Mouse (Mus musculus) heart, postnatal 36 days (tissue): ENCODE measurements around the gene Tmem38b. TPM values are rescaled to one million over a fixed set of nuclear protein-coding genes. Genes with fewer than 3 reads are reported as not detected.
A peak's percentile ranks its signal among the peaks of the same experiment; 100 is the strongest.

ENCODE experiments used
- DNase-seq, 2 experiments: peaks; one replicate each; pipeline ENCODE4 v3.0.0; 2021 to 2022
- intact Hi-C: fragments of 180-260 bp; cut with DNase I; formaldehyde crosslinking; loops from one replicate; pipeline ENCODE4 v1.15.1; 2025
- total RNA-seq, 2 experiments: library from RNA; stranded (reverse); gene quantifications; 2 replicates each; pipeline ENCODE4 v1.2.3; 2021

The Tmem38b gene
- total RNA-seq, 2 experiments from 2014 or later = 18.5 to 24.0 TPM

DNA sequence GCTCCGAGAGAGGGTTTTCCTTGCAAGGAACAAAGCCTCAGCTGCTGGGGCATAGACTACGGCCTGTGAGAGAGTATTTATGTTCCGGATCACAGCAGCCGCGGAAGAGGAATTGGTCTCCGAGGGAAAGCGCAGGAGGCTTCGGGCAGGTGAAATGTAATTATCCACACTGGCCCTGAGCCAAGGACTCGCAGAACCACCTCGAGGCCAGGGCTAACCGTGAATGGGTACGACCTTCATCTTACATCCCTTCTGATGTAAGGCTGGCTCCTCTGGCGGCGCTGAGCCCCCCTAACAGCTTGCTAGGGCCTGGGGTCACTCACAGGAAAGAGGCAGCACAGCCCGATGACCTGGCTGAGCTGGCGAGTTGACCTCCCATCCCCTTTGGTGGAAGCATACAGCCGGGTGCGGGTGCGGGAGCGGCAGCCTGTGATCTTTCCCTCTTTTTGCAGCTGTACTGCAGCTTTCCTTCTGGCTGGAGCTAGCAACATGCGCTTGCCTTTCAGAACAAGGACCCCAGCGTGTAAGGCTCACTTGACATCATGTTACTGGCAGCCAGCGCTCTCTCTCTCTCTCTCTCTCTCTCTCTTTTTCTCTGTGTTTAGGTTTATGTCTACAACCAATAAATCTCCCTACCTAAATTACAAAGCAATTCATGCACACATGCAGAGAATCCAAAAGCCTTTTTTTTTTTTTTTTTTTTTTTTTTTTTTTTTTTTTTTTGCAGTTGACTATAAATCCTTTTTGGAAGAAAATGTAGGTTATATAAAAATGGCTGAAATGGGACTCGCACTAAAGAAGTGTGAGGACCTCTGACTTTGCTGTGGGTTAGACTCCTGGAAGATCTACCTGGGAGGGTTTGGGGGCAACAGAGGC, 52.9 kb downstream of the Tmem38b start:
- intact Hi-C loops = no loop called here
- no peak for DNase-seq

DNA sequence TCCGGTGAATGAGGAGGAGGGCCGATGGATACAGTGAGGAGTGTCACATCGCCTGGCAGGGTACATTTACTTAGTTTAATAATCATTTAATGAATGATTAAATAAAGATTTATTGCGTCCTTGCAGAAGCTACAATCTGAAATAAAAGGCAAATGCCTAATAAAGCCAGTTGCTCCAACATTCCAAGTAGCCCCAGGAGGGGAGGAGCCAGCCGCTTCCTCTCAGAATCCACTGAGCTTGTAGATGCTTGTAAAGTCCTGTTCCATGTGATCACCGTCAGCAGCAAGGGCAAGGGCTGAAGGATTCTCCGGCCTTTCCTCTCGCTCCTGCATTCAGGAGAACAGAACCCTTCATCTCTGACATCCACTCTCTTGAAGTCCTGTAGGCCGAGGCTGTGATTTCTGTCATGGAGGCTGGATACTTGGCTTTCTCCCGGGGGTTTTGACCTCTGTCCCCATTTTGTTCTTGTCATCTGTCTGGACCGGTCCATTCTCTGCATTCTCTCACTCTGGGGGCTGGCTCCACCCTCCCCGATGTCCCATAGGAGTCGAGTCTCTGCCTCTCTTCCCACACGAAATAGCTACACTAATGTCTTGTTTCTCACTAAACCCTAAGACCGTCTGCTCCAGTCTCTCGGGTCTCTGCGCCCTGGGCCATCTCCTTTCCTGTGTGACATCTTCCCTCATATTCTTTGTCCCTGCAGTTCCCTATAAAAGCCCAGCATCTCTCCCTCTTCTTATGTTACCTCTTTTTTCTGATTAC, 57.3 kb downstream of the Tmem38b start:
- intact Hi-C loops = no loop called here
- DNase-seq = peak in 1 of 2 experiments; percentile 5

DNA sequence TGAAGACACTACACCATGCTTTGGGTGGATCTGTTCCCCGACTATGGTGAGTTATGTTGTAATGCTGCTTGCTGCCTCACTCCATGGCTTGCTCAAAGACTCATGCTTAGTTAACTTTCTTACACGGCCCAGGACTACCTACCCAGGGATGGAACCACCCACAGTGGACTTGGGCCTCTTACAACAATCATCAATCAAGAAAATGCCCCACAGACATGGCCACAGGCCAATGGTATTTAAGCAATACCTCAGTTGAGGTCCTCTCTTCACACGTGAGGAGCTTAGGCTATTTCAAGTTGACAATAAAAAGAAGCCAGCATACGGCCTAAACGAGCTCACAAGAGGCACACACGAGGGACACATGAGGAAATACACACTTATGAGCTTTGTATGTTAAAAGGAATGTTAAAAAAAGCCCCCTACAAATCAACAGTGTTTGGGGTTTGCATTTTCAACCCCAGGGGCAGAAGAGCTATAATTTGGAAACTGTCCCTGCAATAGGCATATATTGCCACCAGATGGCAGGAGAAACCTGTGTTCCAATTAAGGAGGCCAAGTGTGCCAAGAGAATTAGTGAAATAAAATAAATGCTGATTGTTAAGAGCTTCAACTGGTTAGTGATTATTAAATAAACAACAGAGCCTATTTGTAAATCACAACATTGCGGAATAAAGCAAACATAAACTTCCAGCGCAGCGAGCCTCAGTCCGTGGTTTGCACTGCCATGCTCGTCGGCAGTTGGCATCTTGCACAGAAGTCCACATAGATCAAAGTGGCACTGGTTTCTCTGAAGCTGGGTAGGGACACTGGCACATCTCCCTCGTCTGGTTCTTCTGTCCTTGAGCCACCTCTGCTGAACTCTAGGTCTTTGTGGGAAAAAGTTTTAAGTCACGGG, 58.8 kb downstream of the Tmem38b start:
- intact Hi-C loops = loop anchor here (2.0 kb wide), 1 partner anchor 34 kb away; no protein-coding TSS in a partner anchor
- peak; percentile 25 to 29 for DNase-seq

DNA sequence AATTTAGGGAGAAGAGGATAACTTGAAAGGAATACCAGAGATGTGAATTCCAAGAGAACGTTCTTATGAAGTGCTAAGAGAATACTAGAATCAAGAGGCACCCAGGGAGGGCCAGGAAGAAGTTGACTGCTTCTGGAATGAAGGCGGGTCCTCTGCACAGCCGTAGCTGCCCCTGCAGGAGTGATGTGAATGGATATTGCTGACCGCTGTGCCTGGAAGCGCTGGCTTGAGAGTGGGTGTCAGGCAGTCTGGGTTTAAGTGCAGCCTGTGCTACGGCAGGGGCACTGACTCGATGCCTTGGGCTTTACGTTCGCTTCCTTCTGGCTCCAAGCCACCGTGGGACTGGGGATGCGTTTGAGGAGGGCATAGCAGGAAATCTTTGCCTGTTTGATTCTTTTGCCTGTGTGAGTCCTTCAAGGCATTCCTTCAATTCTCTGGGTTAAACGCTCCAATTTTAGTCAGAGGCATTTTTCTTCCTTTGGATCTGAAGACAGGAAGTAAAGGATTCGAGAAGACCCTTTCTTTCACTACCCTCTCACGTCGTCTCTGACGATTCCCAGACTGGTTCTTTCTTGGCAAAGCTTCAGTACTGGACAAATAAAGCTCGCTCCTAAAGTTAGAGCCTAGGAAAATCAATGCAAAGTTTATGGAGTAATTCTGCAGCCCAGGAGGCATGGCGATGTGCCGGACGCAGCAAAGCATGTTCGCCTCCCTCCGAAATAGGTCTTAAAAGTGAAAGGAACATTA, 60.7 kb downstream of the Tmem38b start:
- DNase-seq = peak in 1 of 2 experiments; percentile 4
- intact Hi-C loops = loop anchor here (1.0 kb wide), 1 partner anchor 1354 kb away; no protein-coding TSS in a partner anchor

DNA sequence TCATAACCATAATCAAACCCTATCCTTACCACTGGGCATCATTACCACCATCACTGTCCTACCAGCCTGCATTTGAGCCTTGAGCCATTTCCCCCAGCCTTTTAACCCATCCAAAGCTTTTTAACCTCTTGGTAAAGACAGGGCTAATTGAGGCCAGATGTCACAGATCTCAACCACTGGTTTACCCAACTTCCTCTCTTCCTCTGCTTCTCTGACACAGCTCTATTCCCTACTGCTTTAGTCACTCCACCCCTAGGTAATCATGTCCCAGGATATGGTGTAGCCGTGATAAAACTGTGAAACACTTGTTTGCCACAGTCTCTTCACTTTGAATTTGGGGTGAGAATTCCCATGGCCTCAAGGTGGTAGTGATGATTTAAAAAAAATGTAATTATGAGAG, 69.5 kb downstream of the Tmem38b start:
- no peak for DNase-seq
- intact Hi-C loops = no loop called here

DNA sequence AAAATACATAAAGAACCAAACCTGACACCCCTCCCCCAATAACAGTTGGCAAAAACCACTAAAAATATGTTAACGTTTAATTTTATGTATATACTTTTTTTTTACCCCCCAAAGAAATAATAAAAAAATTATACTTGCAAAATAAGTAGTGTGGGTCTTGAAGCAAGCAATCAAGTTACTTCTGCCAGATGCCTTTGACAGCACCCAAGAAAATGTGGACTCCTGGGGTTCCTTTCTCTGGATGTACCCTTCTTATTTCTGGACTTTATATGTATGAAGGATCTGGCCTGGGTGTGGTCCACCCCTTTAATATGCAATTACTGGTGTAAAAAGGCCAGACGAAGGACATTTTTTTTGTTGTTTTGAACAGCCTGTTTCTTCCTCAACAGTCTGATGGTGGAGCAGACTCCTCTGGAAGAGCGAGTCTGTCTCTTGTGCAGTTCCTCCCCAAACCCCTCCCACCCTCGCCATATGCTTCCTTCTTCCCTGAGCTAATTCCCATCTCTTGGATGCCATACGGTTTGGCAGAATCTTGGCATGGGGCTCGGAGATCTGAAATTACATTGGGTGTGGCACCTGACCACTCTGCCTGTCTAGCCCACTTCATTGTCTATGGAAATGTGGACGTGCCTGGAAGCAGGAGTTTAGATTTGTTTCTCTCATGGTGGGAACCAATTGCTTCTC, 70.4 kb downstream of the Tmem38b start:
- no peak for DNase-seq

DNA sequence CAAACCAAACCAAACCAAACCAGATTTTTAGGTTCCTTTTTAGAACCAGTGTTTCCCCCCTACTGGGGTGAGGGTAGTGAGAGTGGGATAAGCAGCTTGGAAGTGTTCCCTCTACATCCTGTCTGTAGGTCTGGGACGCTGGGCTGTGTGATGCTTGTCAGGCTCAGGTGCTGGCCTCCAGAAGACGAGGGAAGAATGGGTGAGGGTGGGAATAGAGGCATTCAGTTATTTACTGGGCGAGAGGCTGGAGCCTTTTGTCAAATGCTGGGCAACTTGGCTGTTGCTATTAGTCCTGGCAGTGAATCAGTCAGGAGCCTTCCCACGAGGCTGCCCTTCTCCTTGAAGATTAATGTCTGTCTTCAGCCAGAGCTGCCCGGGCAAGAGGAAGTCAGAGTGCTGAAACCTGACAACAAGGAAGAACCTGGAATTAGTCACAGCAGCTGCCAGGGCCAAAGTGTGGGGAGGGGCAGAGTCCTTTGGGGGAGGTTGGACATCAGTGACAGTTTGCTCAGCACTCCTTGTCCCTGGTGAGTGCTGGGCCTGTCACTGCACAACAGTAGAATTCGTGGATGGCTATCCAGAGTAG, 74.6 kb downstream of the Tmem38b start:
- no peak for DNase-seq
- intact Hi-C loops = no loop called here

More for the DNA sequence above, 70.4 kb downstream of the Tmem38b start:
- intact Hi-C loops = no loop called here

DNA sequence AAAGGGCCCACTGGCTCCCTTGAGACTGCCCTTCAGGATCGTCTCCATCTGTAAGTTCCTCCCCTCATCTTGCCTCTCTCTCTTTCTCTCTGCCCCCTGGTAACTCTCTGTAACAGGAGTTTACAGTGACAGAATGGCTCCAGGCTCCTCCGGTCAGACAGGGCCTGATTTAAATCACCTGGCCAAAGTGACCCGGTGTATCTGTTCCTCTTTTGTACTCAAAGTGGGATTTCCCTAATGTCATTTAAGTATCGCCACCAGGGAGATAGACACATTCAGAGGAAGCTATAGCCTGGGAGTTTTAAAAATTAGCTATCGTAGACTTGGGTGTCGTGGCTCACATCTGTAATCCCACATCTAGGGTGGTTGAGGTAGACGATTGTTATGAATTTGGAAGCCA, 78.5 kb downstream of the Tmem38b start:
- intact Hi-C loops = no loop called here
- no peak for DNase-seq

DNA sequence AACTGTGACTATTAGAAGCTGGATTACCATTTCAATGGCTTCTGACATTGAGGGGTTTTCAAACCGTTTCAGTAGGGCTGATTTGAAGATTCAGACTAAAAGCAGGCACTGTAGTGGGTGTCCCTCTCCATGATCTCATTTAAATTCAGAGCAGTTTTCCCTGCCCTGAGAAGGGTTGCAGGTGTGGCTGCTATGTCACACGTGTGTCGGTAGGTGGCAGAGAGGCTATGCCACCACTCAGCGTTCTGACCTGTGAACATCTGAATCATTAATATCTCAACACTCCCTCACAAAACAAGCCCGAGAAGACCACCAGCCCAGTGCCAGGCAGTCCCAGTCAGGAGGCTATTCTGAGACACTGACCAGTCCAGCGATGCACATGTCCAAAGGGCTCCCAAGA, 79.7 kb downstream of the Tmem38b start:
- DNase-seq = no peak
- intact Hi-C loops = no loop called here

DNA sequence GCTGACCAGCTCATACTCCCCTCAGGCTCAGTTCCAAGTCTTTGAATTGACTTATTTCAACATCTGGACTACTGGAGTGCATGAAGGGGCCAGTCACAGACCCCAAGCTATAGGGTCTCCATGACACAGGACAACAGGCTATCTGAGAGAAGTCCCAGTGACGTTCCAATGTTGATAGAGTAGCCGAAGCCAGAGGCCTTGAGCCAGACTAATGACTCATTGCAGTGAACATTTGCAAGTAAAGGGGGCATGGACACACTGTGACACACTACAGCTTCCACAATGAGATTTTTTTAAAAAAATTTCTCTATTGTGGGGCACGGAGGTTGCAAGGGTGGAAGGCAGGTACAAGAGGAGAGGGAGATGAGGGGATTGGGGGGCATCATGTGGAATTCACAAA, 81.2 kb downstream of the Tmem38b start:
- intact Hi-C loops = no loop called here
- no peak for DNase-seq

Other genes with a start within 250 kb of the Tmem38b start
- 10 to 100 TPM; 43.6 to 47.7 TPM for gene Fsd1l, start 194.6 kb upstream of the Tmem38b start, total RNA-seq
- 10 to 100 TPM; 16.9 to 18.3 TPM for gene Fktn, start 112.0 kb upstream of the Tmem38b start, total RNA-seq
- under 1 TPM in 1 of 2 experiments, not detected in 1; 0.08 TPM for gene Tal2, start 46.3 kb upstream of the Tmem38b start, total RNA-seq